Mouse (Mus musculus) adrenal gland, adult 8-10 months (tissue): ENCODE results near the gene Coq5. TPM values are rescaled to one million over a fixed set of nuclear protein-coding genes. Genes with fewer than 3 reads are reported as not detected.

Experiments used
- DNase-seq: peaks from one replicate; pipeline ENCODE4 v3.0.0; 2022
- total RNA-seq, 4 experiments: library from RNA; stranded (reverse); gene quantifications; 2 replicates each; pipeline ENCODE4 v1.2.4; 2022

The Coq5 gene
- 10 to 100 TPM; 50.3 to 63.7 (median 60.1) TPM for total RNA-seq

- peak; percentile 80 for DNase-seq
Measured at GRCm38 (mm10) chr5:115279226-115280049, at the start of gene Coq5. Coq5 (plus strand) TSS chr5:115279666.

- no peak for DNase-seq
Measured at GRCm38 (mm10) chr5:115230830-115231551, 48.5 kb upstream of the Coq5 start.

GRCm38 (mm10) chr5:115231552-115232120 is 47.8 kb upstream of the Coq5 start:
- no peak for DNase-seq

- DNase-seq = no peak
Measured at GRCm38 (mm10) chr5:115232516-115232915, 47.0 kb upstream of the Coq5 start.

GRCm38 (mm10) chr5:115233031-115233780 is 46.3 kb upstream of the Coq5 start:
- no peak for DNase-seq

- DNase-seq = no peak
Measured at GRCm38 (mm10) chr5:115234519-115234918, 44.9 kb upstream of the Coq5 start.

GRCm38 (mm10) chr5:115235323-115235771 is 44.1 kb upstream of the Coq5 start:
- DNase-seq = peak; percentile 77

- DNase-seq = peak; percentile 74
Measured at GRCm38 (mm10) chr5:115235786-115236263, 43.6 kb upstream of the Coq5 start, which contains the start of gene Pop5. Pop5 (plus strand) TSS chr5:115235836.

GRCm38 (mm10) chr5:115237803-115238728 is 41.4 kb upstream of the Coq5 start:
- peak; percentile 92 for DNase-seq

GRCm38 (mm10) chr5:115238729-115239195 is 40.7 kb upstream of the Coq5 start:
- DNase-seq = no peak

- DNase-seq = no peak
Measured at GRCm38 (mm10) chr5:115240191-115240590, 39.3 kb upstream of the Coq5 start.

GRCm38 (mm10) chr5:115255472-115255871 is 24.0 kb upstream of the Coq5 start:
- no peak for DNase-seq

GRCm38 (mm10) chr5:115256909-115257546 is 22.4 kb upstream of the Coq5 start:
- no peak for DNase-seq

GRCm38 (mm10) chr5:115260356-115260755 is 19.1 kb upstream of the Coq5 start:
- DNase-seq = no peak

- DNase-seq = no peak
Measured at GRCm38 (mm10) chr5:115261141-115261540, 18.3 kb upstream of the Coq5 start.

- DNase-seq = no peak
Measured at GRCm38 (mm10) chr5:115261880-115262279, 17.6 kb upstream of the Coq5 start.

- DNase-seq = no peak
Measured at GRCm38 (mm10) chr5:115262502-115263291, 16.8 kb upstream of the Coq5 start.

GRCm38 (mm10) chr5:115266340-115266739 is 13.1 kb upstream of the Coq5 start:
- DNase-seq = no peak

GRCm38 (mm10) chr5:115266787-115267468 is 12.5 kb upstream of the Coq5 start:
- DNase-seq = no peak
